Mouse (Mus musculus) spleen, adult 2 months (tissue): ENCODE measurements around the gene Slit3. TPM values are rescaled to one million over a fixed set of nuclear protein-coding genes. Genes with fewer than 3 reads are reported as not detected.

ENCODE experiments used
- DNase-seq, 2 experiments: peaks; one replicate each; pipeline versions ENCODE4 v3.0.0 to v3.0.0-alpha.2; 2012 to 2021; ENCODE audit warnings: low spot score in 2 of 2, low read depth in 1 of 2
- H3K27ac ChIP-seq: fragments of 200-500 bp; 2 replicates; pipeline ENCODE4 v1.5.1; 2012; ENCODE audit warnings: low read length, inconsistent platforms; ENCODE audit not compliant: insufficient read depth
- H3K27me3 ChIP-seq: fragments of 200-500 bp; 2 replicates; pipeline ENCODE4 v1.6.1; 2012; ENCODE audit warnings: mild to moderate bottlenecking, moderate library complexity, low read length, inconsistent platforms; ENCODE audit not compliant: control insufficient read depth, insufficient read depth
- H3K36me3 ChIP-seq: fragments of 200-500 bp; 2 replicates; pipeline ENCODE4 v1.6.1; 2012; ENCODE audit warnings: mild to moderate bottlenecking, low read length, inconsistent platforms; ENCODE audit not compliant: control insufficient read depth, insufficient read depth
- H3K4me1 ChIP-seq: fragments of 200-500 bp; 2 replicates; pipeline ENCODE4 v1.6.1; 2011; ENCODE audit warnings: inconsistent platforms; ENCODE audit not compliant: control insufficient read depth, insufficient read depth, insufficient read length
- H3K4me3 ChIP-seq: fragments of 200-500 bp; 2 replicates; pipeline ENCODE4 v1.5.1; 2011; ENCODE audit warnings: mild to moderate bottlenecking, inconsistent platforms; ENCODE audit not compliant: insufficient read depth, insufficient read length; ENCODE audit errors: extremely low read depth
- CTCF ChIP-seq: fragments of 200-500 bp; IDR thresholded peaks from 2 replicates; pipeline ENCODE4 v1.5.1; 2011; ENCODE audit warnings: mild to moderate bottlenecking, inconsistent platforms; ENCODE audit not compliant: insufficient read depth, insufficient read length, insufficient replicate concordance; ENCODE audit errors: extremely low read depth
- POLR2A ChIP-seq: fragments of 200-500 bp; IDR thresholded peaks from 2 replicates; pipeline ENCODE4 v1.6.1; 2011; ENCODE audit warnings: low read depth, low read length, inconsistent platforms
- WGBS: fragments of 180-500 bp; shearing (Covaris S2); methylation state at CpG from one replicate; pipeline ENCODE4 v1.1.7; 2018; 5-methylcytosine and 5-hydroxymethylcytosine counted together
- polyA plus RNA-seq: library from polyadenylated mRNA; depleted of rRNA; stranded (reverse); fragments of >200 nt; gene quantifications from 2 replicates; pipeline ENCODE4 v1.2.3, GENCODE M21; 2012

Slit3 gene
- polyA plus RNA-seq, 1 experiment: 6.6 TPM

DNA sequence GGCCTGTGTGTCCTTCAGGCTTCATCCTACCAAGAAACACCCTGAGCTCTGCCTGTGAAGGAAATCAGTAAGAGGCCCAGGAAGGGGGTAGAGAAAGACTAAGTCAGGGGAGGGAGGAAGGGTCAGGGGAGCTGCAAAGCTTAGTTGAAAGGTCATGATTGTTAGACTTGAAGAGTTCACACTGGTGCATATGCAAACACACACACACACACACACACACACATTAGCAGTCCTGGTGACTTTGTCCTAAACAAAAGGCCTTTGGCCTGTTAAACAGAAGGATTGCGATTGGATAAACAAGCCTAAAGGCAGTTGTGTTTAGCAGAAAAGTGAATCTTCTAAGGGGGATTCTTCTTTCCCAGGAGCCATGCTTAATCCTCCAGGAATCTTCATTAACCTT, 7.7 kb upstream of the Slit3 start:
- WGBS: 83% methylated on average over 1 of the region's 1 CpGs
- Histone ChIP-seq H3K36me3 (no peaks in the 10 kb centered on the region), H3K27ac (no peak overlapping the region), H3K27me3 (no peaks in the 10 kb centered on the region), H3K4me1 (no peaks in the 10 kb centered on the region), H3K4me3 (no peak overlapping the region)
- TF ChIP-seq POLR2A: no peak
- no peak for TF ChIP-seq CTCF
- no peak for DNase-seq

DNA sequence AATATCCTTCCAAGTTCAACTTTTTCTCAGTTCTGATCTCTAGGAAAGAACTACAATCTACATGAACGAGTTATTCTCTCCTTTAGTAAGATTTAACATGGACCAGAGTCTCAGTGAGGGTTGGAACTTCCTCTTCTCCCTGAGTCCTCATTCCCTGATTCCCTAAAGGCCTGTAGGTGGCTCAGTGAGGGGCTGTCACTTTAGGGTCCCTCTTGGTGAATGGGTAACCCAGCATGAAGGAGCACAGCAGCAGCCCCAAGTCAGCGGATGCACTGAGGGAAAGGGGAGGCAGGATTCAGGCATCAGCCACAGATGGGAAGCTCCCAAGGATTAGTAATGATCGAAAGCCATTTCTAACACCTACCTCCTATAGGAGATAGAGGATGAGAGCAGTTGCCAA, 4.6 kb upstream of the Slit3 start:
- Histone ChIP-seq H3K27ac (no peak overlapping the region), H3K27me3 (peaks cover 5% of the 10 kb centered on the region)

DNA sequence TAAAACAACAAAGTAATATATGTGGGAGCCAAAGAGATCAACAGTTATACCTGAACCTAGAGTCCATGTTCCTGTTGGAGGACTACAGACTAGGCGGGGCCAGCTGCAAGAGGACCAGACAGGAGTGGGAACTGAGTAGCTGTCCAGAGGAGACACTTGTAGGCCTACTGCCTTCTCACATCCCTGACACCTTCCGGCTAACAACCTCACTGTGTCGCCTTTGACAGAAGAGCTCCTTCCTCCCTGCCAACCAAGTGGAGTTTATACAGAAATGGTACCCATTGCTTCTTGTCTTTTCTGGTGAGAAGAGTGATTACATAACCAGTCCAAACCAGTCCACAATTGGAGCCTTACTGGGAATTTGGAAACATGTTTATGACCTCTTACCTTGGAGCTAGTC, 3.2 kb upstream of the Slit3 start:
- H3K27ac ChIP-seq: no peak overlapping the region
- no peak for TF ChIP-seq POLR2A
- TF ChIP-seq CTCF: no peak
- WGBS: 93% methylated on average over 3 of the region's 3 CpGs

More for the DNA sequence above, 4.6 kb upstream of the Slit3 start:
- no peaks in the 10 kb centered on the region for H3K4me1 ChIP-seq
- no peaks in the 10 kb centered on the region for H3K36me3 ChIP-seq
- no peak for DNase-seq
- no peak for TF ChIP-seq CTCF
- TF ChIP-seq POLR2A: no peak
- WGBS: 74% methylated on average over 3 of the region's 3 CpGs
- H3K4me3 ChIP-seq: no peak overlapping the region

DNA sequence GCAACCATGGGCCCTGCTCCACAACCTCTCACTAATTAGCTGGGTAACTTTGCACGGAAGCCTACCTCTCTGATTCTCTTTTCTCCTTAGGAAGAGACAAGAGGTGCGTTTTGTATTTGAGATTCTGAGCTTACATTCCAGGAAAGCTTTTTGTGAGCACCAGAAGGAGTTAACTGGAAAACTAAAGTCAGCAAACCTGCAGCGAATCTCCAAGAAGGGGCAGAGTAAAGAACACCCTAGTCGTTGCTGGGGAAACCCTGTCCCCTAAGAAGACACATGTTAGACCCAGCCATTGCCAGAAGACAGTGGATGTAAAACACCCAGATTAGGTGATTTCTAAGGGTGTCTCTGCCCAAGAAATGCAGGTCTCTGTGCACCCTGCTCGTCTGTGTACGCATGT, 2.3 kb upstream of the Slit3 start:
- Histone ChIP-seq H3K27ac (no peak overlapping the region), H3K36me3 (no peaks in the 10 kb centered on the region), H3K4me1 (no peaks in the 10 kb centered on the region), H3K27me3 (peaks cover 9% of the 10 kb centered on the region), H3K4me3 (no peak overlapping the region)
- DNase-seq: no peak
- no peak for TF ChIP-seq CTCF
- TF ChIP-seq POLR2A: no peak
- WGBS: 78% methylated on average over 6 of the region's 6 CpGs

More for the DNA sequence above, 3.2 kb upstream of the Slit3 start:
- Histone ChIP-seq H3K4me3 (no peak overlapping the region), H3K27me3 (peaks cover 9% of the 10 kb centered on the region), H3K36me3 (no peaks in the 10 kb centered on the region), H3K4me1 (no peaks in the 10 kb centered on the region)
- DNase-seq: no peak

DNA sequence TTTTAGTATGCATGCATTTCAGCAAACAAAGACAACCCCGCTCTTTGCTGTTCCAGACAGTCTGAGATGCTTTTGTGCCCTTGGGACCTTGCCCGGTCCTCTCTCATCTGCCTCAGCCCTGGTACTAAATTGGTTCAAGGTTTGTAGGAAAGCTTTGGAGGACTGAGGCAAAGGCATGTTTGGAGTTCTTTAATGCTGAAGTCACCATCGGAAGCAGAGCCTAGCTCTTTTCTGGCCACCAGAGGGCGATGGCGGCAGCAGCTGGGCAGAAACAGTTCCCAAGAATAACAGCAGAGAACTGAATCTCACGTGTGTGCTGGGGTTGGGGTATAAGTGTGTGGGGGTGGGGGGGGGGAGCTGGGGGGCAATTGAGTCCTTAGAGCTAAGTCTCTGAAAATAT, 1.7 kb upstream of the Slit3 start:
- no peak for TF ChIP-seq POLR2A
- peak; percentile 75; the same call in 1 of the 2 replicates for TF ChIP-seq CTCF
- H3K27ac ChIP-seq: no peak overlapping the region
- peak; percentile 2 to 40 for DNase-seq
- peaks cover 9% of the 10 kb centered on the region for H3K27me3 ChIP-seq
- H3K36me3 ChIP-seq: no peaks in the 10 kb centered on the region
- no peaks in the 10 kb centered on the region for H3K4me1 ChIP-seq
- WGBS: 23% methylated on average over 6 of the region's 6 CpGs
- no peak overlapping the region for H3K4me3 ChIP-seq

DNA sequence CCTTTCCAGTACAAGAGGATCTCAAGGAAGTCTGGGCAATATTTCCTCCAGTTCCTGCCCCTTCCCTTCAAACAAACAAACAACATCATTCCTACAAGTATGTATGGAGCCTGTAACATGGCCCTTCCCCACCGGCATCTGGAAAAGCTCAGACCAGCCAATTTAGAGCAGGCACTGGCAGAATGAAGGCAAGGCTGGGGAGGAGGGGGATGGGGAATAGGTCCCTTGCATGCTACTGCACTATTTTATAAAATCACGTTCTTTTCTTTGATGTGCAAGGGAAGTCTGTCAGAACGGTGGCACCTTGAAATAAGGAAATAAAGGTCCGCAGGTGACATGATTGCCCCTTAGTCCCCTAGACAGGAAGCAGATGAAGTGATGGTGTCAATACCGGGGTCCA, 948 bp upstream of the Slit3 start:
- no peak for DNase-seq
- no peak overlapping the region for H3K4me3 ChIP-seq
- H3K27ac ChIP-seq: no peak overlapping the region
- H3K27me3 ChIP-seq: peaks cover 9% of the 10 kb centered on the region
- H3K4me1 ChIP-seq: no peaks in the 10 kb centered on the region
- TF ChIP-seq CTCF: no peak
- WGBS: 21% methylated on average over 5 of the region's 5 CpGs
- H3K36me3 ChIP-seq: no peaks in the 10 kb centered on the region

DNA sequence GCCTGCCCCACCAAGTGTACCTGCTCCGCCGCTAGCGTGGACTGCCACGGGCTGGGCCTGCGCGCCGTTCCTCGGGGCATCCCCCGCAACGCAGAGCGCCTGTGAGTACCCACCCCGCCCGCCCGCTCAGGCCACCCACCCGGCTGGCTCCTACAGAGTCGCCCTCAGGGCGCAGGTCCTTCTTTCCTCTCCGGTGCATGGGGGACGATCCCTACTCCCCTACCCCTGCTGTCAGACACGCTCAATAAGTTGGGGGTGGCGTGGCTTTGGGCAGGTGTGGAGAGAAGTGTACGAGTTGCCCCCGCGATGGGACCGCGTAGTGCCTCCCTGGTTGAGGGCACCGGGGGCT, 561 bp downstream of the Slit3 start:
- Histone ChIP-seq H3K27me3 (peaks cover 9% of the 10 kb centered on the region), H3K27ac (no peak overlapping the region), H3K36me3 (no peaks in the 10 kb centered on the region), H3K4me3 (peak overlapping the region; percentile 22; the same call in 1 of the 2 replicates), H3K4me1 (no peaks in the 10 kb centered on the region)
- DNase-seq: no peak
- no peak for TF ChIP-seq CTCF
- no peak for TF ChIP-seq POLR2A
- 3% methylated on average over 27 of the region's 27 CpGs for WGBS
